Mouse (Mus musculus) T-helper 1 cell (primary cell): ENCODE results near the gene Mpp6.

Source experiments
- in situ Hi-C: fragments of 300-600 bp; cut with MboI, MseI; formaldehyde crosslinking; loops from one replicate; pipeline ENCODE4 v1.15.1; 2025; ENCODE audit warnings: high pct_unique_total_duplicates

Mpp6 gene

DNA sequence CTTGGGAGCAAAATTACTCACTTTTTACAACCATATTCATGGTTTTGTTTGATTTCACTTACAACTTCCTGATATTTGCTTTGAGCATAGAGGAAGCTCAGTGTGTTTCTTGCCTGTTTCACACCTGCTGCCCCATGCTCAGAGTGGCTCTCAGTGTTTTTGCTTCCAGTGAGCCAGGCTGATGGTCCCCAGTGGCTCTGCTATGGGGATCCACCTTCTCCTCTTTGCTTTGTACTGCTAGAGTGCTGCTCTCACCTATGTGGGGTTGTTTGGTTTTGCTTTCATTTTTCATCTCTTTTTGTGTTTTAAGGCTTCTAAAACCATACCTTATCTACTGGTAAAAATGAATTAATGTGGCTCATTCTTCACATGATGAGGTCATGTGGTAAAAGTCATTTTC, 36.1 kb downstream of the Mpp6 start:
- in situ Hi-C loops, result no loop called here

DNA sequence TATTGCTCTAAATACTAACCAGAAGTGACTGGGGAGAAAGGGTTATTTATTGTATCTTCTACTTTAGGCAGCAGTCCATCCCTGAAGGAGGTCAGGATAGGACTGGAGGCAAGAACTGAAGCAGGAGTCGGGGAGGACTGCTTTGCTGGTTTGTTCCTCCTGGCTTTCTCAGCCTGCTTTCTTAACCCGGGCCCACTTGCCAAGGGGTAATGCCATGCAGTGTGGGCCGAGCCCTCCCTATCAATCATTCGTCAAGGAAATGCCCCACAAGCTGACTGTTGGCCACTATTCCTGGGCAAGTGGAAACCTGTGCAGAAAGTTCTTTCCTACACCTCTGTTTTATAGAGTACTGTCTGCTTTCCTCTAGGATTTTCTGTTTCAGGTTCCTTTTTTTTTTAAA, 39.3 kb downstream of the Mpp6 start:
- in situ Hi-C loops, result no loop called here

DNA sequence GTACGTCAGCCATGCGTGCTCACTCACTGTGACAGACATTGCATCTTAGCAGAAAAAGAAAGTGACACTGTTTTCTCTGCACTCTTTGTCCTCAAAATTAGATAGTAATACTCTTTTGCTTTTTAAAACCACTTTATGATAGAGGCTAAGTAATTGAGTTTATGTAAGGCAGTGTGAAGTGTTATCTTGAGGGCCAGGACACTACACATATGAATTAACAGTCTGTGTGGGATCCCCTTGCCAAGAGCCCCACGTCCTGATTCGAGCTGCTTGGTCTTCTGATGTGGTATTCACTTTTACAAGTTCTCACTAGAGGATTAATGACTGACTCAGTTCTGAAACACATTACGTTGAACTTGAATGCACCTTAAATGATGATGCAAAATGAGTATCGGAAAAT, 49.8 kb downstream of the Mpp6 start:
- in situ Hi-C loops, result no loop called here

DNA sequence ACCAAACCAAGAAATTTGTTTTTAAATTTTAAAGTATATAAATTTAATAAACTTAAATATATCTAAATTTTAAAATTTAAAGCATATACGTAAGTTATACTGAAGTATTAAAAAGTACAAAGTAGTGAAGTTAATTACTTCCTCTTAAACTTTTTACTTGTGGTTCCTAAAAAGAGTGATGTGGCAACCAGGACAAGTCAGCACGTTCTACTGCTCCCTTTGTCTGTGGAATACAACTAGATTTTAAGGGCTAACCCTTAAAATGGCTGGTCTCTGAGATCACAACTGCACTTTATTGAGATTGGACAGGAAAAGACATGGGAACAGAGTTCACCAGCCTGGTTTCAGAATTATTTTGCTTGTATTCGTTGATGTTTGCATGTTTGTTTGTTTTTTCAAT, 53.0 kb downstream of the Mpp6 start:
- in situ Hi-C loops, result no loop called here

DNA sequence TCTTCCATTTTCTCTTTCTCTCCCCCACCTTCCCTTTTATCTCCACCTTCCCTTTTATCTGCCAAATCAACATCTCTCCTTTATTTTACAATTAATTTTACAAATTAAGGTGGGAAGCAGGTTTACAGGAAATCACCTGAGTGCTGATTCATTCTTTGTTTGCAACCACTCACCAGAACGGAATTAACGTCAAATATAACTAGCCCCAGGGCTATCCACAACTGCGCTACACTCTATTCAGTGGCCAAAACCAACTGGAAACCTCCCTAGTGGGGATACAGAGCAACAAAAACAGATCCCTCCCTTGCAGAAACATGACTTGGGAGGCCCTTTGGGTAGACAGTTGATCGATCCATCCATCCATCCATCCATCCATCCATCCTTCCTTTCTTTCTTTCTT, 58.8 kb downstream of the Mpp6 start:
- in situ Hi-C loops, result no loop called here

DNA sequence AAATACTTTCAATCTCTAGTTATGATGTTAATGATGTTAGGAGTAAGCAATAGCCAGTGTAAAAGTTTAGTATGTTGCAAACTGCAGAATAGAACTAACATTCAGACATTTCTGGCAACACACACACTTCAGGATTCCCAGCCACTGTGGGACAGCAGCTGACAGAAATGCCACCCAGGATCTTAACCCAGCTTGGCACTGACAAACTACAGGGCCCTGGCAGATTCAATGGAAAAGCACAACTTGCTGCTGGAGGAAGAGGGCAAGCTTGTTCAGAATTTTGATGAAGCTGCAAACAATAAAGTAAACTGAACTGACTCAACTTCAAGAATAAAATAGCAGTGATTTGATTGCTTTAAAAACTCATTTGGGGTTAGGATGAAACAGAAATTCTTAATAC, 59.7 kb downstream of the Mpp6 start:
- in situ Hi-C loops, result no loop called here

DNA sequence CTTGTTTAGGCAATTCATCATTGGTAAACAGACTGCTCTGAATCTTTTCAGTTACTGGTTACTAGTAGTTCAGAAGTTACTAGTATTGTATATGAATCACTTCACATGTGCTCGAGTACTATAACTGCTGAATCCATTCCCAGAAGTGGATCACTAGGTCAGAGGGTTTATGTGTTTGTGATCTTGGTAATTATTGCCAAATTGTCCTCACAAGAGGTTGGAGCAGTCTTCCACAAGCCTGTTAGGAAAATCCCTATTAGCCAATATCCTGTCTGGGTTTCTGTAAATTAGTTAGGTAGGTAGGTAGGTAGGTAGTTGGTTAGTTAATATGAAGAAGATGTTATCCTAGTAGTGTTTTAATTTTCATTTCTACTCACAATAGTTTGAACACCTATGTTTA, 65.7 kb downstream of the Mpp6 start:
- in situ Hi-C loops, result no loop called here

DNA sequence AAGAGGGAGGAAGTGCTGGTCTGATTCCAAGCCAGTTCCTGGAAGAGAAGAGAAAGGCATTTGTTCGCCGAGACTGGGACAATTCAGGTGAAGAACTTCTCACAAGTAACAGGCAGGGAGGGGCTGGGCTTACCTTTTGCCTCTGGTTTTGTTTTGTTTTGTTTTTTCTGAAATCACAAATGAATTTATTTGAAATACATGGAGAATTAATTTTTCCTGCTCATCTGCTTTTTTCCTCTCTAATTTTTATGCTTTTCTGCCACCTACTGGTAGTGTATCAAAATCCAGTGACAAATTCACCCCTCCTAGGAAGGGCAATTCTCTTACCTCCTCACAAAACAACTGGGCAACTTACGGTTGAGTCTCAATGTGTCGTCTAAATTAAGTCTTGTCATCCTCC, 70.1 kb downstream of the Mpp6 start:
- in situ Hi-C loops, result no loop called here

DNA sequence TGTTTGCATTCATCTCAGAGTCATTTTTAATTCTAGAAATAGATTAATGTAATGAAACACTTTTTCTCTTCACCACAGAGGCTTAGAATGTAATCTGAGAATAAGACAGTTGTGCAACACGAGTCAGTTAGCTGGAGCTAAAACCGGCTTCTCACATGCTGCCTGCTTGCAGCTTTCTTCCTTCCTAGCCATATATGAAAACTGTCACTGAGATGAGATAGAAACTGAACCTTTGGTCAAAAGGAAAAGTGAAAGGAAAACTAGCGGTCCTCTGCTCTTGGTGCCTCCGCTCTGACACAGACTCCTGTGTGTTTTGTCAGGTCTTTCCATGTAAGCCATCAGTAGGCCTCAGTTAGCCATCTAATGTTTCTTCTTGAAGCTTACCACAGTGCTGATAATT, 77.9 kb downstream of the Mpp6 start:
- in situ Hi-C loops, result no loop called here

DNA sequence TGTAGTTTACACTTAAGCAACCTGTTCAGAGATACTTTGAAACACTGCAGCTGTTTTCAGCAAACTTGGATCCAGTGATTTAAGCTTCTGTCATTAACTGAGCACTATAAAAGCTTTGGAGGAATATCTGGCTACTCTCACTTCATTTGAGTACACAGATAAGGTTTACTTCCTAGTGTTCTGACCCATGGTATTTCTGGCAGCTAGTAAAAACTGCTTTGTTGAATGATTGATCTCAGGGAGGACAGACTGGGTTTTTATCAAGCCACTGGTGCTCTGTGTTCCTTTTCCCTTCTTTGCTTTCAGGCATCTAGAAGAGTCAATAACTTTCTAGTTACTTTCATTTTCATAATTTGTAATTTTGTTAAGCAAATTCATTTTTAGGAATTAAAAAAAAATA, 79.3 kb downstream of the Mpp6 start:
- in situ Hi-C loops, result no loop called here

DNA sequence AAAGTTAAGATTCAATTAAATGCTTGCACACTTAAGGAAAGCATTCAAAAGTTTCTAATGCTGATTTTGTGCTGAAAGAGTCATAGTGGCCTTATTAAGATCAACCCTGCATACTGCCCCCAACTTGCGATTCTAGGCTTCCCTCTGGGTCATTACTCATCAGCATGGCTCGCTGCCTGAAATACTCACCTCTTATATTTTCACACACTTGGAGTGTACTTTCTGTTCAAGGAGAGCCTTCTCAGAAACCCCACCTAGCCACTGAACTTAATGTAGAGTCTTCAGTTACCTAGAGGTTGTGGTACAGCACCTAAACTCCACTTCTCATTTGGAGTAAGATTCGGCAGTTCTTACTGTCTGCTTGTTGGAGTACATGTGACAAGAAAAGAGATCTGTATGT, 81.6 kb downstream of the Mpp6 start:
- in situ Hi-C loops, result no loop called here

DNA sequence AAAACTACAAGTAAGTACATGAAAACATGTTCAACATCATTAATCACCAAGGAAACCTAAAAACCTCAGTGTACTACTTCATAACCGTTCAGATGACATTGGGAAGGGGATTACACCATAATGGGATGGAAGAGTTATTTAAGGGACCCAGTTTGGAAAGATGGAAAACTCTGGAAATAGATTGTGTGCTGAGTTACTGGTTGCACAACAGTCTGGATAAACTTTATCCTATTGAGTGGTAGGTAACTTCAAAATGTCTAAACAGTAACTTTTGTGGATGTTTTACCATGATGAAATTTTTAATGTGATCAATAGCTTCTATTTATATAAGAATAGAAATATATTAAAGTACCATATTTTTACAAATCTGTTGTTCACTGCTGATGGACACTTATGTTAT, 82.1 kb downstream of the Mpp6 start:
- in situ Hi-C loops, result no loop called here

DNA sequence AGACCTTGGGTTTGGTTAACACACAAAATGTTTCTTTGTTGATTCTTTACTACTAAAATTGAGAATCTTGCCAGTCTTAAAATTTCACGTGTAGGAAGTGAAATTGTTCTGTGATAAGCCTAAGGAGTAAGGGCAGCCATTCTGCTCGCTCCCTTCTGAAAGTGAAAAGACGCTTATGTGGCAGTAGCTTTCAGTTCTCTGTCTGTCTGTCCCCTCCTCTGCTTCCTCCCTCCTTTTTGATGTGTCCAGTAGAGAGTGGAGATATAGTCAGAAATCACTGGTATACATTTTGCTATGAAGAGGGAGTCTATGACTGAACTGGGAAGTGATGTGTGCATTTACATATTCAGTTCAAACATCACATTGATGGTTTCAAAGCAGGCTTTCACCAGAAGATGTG, 82.8 kb downstream of the Mpp6 start:
- in situ Hi-C loops, result no loop called here

DNA sequence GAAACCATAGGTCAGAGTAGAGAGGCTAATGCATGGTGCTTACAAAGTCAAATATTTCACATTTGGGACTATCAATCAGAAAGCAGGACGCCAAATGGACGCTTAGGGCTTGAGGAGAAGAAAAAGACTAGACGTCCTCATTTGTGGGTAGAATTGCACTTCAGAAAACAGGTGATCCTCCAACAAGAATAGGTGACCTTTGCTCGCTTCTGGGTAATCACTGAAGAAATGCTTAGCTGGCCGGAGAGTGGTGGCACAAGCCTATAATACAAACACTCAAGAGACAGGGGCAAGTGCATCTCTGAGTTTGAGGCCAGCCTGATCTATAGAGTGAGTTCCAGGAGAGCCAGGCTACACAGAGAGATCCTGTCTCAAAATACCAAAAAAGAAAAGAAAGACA, 83.8 kb downstream of the Mpp6 start:
- in situ Hi-C loops, result no loop called here

DNA sequence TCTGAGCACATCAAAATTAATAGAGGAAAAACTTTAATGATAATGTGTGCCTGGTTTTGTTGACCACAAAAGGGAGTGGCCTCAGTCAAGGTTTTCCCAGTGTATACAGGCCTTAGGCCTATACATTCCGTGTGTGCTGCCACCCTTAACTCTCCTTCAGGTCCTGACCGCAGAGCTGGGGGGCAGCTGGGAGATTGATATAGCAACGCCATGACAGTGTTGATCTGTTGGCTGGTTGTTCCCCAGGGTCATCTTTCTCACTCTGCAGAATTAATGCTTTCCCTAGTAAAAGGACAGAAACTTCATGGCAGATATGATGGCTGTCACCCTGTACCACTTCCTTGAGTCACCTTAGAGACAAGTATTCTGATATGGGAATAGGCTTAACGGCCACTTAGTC, 94.3 kb downstream of the Mpp6 start:
- in situ Hi-C loops, result no loop called here

DNA sequence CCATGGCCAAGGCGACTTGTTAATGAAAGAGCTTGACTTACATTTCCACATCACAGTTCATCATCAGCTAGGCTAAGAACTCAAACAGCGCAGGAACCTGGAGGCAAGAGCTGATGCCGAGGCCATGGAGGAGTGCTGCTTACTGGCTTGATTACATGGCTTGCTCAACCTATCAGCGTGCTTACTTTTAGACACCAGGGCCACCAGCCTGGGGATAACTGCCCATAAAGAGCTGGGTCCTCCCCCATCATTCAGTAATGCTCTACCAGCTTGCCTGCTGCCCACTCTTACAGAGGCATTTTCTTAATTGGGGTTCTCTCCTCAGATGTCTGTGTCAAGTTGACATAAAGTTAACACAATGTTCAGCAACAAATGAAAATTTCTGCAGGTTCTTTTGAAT, 95.1 kb downstream of the Mpp6 start:
- in situ Hi-C loops, result no loop called here

DNA sequence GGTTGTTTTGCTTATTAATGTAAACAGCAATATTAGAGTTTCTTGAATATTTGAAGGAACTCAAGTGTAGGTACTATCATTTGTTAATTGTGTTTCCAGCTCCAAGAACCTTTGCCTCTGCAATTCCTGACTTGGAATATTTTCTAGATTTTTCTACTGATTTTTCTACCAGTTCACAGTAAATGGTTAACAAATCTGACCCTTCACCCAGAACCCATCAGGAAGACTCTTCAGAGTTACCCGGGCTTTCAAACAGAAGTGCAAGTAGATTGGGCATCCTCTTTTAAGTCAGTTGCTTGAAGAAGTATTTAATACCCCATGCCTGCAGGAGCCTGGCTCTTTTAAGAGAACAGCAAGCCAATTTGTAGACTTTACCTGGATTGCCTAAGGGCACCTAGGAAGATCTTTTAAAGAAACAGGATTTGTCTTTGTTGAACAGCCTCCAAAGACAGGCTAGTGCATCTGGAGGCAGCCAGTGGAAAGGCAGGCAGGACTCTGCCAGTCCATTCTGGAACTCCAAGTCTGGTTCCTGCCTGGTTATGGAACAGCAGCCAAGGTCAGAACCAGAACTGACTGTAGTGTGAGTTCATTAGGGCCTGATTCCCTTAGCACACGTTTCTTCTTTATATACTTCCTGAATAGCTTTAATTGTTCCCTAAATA, 104.8 kb downstream of the Mpp6 start:
- in situ Hi-C loops, result no loop called here

DNA sequence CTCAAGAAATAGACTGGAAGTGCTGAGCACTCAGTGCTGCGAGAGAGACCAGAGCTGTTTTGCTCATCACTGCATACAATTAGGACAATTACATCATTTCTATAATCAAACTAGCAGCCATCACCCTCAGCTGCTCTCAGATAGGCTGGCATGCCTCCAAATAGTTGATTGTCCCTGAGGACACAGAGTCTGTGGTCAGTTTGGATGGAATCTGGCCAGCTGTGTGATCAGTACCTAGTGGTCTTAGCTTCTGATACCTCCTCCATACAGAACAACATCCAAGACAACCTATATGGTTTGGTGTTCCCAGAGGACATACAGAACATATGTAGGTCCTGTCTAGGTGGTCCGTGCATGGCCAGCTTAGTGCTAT, 105.3 kb downstream of the Mpp6 start:
- in situ Hi-C loops, result no loop called here

DNA sequence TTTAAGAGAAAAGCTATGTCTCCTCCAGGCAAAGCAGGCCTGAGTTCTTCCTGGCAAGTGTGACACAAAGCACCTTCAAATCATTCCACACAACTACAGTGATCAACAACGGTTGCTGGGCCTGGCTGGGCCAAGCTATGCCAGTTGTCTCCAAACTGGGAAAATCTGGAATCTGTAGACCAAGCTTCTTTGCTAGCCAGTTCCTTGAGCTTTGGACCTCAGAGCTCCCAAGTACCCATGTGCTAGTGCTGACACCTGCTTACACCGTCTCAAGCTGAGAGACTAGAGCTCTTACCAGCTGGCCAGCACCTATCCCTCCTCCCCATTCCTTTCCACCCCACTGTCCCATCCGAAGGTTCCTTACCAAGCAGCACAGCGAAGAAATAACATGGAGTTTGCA, 105.9 kb downstream of the Mpp6 start:
- in situ Hi-C loops, result no loop called here

DNA sequence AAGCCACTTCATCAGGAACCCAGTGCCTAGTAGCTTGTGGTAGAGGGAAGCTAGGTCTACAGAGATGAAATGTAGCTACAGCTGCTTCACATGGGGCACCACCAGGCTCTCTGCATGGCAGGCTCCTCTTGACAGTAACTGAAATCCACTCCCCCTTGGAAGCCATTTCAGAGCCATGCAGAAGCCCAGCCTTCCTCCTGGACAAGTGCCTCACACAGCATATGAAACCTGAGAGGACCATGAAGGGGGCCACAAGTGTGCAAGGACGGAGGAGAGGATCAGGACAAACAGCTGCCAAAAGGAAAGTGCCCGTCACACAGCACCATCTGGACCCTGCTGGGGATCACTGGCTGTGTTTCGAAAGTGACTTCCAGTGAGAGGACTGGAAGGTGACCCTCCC, 108.6 kb downstream of the Mpp6 start:
- in situ Hi-C loops, result no loop called here

DNA sequence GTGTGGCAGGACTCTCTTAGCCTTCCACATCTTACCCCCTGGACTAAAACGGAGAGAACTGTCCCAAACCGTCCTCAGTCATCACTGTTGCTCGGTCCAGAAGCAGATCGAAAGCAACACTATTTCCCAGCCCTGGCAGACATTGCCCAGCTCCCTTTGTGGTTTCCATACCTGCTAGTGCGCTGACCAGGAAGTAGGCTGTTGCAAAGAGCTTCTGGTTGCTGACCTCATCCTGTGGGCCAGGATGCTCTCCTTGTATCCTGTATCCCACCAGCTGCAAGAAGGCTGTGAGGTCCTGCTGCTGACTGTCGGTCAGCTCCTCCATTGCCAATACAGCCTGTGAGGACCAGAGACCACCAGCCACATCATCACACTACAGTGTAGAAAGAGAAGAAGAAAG, 109.0 kb downstream of the Mpp6 start:
- in situ Hi-C loops, result no loop called here

DNA sequence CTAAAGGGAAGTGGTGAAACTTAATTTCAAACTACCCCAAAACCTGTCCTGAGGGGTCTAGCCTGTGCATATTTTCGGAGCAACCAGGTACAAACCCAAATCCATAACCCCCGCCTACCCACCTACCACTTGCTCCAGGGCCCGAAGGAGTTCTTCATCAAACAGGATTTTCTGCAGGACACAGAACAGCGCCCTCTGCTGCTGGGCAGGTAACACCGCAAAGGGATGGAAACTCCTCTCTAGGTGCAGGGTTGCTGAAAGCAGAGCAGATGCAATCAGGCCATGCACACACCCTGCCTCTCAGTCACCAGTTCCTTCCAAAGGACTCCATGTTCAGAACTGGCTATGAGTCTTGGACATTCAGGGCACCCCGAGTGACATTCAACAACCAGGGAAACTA, 110.8 kb downstream of the Mpp6 start:
- in situ Hi-C loops, result no loop called here

DNA sequence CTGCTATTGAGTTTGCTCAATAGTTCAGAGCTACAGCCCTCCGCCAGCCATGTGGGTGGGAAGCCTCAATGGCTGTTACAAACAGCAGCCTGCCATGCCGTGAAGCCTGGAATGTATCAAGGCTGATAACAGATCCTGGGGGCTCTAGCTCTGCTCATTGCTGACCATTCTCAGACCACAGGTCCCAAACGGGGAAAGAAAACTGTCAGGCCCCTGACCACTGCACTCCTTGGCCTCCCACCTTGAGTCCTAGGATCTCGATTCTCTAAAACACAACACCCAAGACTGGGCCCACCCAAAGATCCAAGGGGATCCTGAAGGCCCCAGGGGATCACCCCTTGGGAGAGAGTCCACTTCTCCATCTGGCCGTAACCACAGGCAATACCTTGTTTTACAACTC, 112.3 kb downstream of the Mpp6 start:
- in situ Hi-C loops, result no loop called here

DNA sequence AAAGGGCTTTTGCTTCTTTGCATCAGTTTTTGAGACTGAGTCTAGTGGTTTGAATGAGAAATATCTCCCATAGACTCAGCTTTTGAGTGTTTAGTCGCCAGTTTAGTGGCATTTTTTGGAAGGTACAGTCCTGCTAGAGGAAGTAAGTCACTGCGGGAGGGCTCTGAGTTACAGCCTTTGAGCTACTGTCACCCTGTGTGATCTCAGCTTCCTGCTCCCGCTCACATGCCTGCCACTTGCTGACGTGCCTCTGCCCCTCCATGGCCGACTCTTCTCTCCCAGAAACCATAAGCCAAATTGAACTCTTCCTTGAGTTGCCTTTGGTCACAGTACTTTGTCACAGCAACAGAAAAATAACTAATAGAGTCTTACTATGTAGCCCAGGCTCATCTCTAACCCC, 112.9 kb downstream of the Mpp6 start:
- in situ Hi-C loops, result no loop called here

DNA sequence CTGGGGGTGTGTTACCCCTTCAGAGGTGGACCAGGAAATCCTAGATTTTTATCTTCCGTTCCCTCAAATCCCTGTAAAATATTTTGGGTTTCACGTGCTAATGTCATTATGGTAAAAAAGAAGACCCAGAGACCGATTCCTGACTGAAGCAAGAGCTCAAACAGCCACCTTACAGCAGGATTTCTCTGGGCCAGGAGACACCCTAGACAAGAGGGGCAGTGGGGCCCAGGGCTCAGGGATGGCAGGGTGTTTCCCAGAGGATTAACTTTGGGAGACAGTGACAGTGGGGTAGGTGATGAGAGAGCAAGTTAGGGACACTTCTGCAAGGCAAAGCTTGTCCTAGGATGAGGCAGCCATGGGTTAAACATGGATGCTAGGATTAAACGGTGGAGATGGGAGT, 113.6 kb downstream of the Mpp6 start:
- in situ Hi-C loops, result no loop called here
